Mouse (Mus musculus) activated CD4-positive, CD25-positive, alpha-beta regulatory T cell, adult 4 months (primary cell): Measurements from ENCODE around the gene Katnb1. TPM values are rescaled to one million over a fixed set of nuclear protein-coding genes. Genes with fewer than 3 reads are reported as not detected.

Source experiments
- ATAC-seq: one replicate; pipeline ENCODE4 v1.8.0; 2017
- polyA plus RNA-seq, 2 experiments: library from polyadenylated mRNA; unstranded; fragments of 100-300 nt; shearing (Covaris generic); gene quantifications; one replicate each; pipeline ENCODE4 v1.2.1; 2017

The Katnb1 gene
- polyA plus RNA-seq, 2 experiments from 2014 or later: 10.8 to 14.4 TPM

DNA sequence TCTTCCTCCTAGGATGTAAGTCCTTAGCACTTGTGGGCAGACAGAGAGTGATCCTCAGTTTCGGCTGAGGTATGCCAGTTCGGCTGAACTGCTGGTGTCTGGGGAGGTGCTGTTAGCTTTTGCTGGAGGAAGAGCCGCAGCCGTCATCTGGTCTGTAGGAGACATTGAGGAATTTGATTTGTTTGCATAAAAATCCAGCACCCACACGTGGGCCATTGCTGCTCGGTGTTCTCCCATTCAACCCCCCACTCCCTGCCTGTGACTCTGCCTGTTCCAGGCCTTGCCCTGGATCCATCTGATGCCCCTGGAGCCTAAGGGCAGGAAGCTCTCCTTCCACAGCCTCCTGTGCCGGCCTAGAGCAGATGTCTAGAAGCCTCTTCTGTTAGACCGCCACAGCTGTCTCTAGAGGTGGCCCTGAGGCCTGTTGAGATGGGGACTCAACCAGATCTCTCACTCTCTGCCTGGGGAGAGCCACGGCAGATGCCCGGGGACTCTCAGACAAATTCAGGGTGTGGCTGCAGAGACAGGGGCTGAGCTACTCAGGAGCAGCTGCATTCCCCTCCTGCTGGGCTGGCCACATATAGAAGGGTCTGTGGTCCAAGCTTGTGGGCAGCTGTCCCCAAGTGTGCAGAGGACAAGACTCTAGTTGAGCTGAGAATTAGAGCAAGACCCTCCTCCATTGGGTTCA lies 3.9 kb downstream of the Katnb1 start:
- no peak for ATAC-seq

DNA sequence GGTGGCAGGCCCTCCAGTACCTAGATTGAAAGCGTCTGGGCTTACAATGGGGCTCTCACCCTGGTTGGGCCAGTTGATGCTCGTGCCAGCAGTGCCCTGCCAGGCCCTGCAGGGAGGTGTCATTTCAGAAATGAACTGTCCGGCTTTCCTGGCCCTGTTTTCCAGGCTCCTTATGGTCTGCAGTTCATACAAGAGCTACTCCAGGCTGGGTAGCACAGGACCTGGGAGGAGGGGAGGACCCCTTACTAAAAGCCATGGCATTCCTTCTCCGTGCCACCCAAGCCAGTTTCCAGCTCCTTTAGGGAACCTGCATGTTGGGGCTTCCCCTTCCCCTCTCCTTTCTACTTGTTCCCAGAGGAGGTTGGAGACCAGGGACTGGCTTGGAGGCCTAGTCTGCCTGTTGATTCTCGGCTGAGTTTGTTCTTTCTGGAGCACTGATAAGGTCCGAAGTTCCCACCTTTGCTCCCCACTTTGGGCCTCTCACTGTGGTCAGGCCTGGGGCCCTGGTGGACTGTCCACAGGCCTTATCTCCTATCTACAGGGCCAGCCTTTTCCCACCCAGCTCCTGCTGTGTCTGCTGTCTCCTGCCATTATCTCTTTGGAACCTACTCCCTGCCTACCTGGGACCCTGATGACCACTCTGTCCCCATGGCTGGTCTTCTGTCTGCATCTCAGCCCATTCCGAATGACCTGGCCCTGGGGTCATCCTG lies 4.6 kb downstream of the Katnb1 start:
- ATAC-seq: no peak

DNA sequence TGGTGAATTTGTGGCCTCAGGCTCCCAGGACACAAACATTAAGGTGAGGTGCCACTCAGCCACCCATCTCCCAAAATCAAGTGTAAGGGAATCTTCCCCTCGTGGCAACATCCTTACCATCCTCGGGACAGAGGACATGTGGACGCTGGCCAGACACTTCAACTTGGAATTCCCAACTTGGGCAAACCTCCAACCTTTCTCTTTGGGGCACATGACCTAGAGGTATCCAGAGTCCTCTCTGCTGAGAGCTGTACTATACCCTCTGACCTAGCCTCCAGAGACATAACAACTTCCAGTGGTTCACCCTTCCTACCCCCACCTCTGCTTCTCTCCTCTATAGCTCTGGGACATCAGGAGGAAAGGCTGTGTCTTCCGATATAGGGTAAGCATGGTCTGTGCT lies 12.6 kb downstream of the Katnb1 start:
- no peak for ATAC-seq

DNA sequence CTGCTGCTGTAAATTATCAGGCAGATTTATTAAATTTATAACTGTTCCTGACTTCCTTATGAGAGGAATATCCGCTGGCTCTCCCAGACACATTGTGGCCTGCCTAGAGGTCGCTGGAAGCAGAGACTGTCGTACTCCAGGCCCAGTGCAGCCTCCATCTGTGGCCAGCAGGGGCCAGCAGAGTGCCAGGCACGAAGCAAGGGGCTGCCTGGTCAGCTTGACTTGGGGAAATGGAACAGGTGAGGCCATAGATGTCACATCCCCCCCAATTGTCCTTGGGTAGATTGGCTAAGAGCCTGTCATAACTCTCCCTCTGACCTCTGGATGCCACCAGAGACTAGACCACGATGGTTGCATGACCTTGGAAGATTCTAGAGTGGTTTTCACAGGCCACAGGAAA lies 18.0 kb downstream of the Katnb1 start:
- ATAC-seq: no peak

DNA sequence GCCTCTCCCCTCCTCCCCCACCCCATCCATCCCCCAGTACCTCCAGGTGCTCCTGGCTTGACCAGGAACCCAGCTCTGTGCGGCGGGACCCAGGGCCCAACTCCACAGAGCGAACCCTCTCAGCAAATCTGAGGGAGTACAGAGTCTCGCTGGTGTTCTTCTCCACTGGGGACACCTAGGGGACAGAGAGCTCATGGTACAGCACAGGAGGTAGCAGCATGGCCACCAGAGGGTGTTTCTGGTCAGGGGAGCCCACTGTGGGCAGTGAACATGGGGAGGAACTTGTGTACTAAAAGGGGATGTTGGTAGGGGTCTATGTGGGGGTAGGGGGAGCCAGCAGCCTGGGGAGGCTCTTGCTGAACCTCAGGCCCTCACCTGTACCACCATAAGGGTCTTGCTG lies 21.0 kb downstream of the Katnb1 start:
- no peak for ATAC-seq

DNA sequence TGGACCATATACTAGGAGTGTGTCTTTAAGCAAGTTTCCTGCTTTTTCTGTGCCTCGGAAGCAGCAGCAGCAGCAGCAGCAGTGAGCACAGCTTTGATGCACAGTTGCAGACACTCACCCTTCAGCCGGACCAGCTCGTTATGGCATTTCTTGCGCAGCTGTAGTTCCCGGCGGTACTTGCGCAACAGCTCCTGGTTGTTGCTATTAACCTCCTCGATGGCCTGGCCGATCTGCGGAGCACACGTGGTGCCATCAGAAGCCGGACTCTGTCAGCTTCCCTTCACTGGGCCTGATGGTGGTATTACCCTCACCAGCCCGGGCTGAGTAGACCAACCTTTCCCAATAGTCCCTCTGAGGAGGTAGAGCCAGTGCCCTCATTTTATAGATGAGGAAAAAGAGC lies 26.3 kb downstream of the Katnb1 start:
- ATAC-seq: no peak

DNA sequence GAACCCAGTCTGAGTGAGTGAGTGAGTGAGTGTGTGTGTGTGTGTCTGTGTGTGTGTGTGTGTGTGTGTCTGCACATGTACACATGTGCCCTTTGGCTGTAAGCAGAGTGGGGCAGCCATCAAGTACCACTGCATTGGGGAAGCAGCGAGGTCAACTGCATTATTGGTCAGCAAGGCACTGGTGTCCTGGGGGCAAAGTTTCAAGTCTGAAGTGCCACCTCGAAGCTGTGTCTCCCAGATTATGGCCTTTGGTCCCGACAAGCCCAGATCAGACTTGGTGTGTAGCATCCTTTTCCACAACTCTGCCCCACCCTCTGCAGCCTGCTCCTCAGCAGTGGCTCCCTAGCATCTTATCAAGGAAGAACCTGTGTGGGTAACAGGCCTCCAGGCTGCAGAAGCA lies 31.6 kb downstream of the Katnb1 start:
- ATAC-seq: no peak

DNA sequence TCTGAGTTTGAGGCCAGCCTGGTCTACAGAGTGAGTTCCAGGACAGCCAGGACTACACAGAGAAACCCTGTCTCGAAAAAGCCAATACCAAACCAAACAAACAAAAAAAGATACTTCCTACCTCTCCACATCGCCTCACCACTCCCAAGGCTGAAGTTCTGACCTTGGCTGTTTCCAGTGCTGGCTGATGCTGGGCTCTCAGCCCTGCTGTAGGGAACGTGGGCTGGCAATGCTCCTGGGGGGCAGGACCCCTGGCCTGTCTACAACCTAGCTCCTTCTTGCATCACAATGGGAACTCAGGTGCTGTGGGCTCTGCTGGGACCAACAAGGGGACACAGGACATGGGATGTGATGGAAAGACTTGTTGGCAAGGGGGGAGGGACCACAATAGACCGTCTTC lies 32.1 kb downstream of the Katnb1 start:
- ATAC-seq: no peak

DNA sequence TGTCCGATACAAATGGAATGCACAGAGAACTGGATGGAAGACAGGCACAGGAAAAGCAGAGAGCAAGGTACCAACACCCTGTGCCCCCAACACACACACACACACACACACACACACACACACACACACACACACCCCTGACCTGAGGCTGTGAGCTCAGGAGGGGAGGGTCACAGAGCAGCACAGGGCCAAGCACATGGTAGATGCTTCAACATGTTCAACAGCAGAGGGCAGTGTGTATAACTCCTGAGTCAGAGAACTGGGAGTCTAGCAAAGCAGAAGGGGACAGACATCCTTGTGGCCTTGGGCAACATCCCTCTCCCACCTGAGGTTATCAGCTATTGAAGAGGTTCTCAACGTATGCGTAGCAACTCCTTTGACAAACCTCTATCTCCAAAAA lies 32.8 kb downstream of the Katnb1 start:
- ATAC-seq: no peak

DNA sequence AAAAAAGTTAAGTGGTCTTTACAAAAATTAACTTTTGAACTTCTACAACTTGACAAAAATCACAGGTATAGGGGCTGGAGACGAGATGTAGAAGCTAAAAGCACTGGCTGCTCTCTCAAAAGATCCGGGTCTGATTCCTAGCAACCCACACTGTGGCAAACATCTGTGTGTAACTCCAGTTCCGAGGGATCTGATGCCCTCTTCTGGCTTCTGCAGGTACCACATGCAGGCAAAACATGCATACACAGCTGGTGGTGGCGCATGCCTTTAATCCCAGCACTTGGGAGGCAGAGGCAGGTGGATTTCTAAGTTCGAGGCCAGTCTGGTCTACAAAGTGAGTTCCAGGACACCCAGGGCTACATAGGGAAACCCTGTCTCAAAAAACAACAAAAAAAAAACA lies 42.5 kb downstream of the Katnb1 start:
- ATAC-seq: no peak

DNA sequence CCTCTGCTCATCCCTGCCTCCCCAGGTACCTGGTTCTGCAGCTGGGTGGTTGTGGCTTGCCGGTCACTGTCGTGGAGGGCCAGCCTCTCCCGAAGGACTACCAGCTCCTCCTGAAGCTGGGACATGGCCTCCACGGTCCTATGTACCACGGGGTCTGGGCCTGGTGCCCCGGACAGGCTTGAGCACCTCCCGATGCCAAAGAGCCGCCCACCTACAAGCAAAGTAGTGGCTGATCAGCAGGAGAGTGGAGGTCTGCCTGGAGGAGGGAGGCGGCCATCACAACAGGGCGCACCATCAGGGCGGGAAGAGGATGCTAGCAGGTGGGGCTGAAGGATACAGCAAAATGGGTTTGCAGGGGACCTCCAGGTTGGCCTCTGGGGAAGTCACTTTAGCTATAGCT lies 45.5 kb downstream of the Katnb1 start:
- no peak for ATAC-seq

DNA sequence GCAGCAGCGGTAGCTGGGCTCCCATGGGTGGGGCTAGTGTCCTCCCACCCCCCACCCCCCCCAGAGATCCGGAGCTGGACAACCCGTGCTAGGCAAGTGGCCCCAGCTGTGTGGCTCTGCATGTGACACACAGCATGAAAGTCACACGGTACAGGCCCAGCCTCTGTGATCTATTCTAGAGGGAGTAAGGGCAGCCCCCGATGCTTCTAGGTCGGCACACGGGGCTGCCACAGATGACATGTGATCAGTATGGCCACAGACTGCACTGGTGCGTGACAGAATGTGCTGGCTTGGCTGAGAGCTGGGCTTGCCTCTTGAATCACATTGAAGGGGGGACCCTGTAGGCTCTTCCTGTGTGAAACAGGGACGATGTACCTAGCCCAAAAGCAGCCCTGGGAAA lies 46.7 kb downstream of the Katnb1 start:
- ATAC-seq: no peak

DNA sequence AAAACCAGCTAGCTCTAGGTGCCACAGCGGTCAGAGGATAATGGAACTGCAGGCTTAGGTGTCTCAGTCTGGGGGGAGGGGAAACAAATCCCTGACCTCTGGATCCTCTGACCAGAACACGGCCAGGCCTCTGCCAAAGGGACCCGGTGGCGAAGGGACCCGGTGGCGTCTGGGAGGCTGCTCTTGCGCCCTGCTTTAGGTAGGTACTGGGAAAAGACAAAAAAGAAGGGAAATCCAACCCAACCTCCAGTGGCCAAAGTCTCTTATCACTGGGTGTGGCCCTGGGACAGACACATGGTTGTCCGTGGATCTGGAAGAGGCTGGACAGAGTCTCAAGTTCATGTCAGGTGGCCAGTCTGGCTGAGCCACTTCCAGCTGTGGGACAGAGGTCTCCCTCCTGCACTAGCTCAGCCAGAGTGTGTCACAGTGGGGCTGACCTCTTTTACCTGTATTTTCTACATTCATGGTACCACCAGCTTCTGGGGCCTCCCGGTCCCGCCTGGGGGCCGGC lies 47.8 kb downstream of the Katnb1 start:
- no peak for ATAC-seq

DNA sequence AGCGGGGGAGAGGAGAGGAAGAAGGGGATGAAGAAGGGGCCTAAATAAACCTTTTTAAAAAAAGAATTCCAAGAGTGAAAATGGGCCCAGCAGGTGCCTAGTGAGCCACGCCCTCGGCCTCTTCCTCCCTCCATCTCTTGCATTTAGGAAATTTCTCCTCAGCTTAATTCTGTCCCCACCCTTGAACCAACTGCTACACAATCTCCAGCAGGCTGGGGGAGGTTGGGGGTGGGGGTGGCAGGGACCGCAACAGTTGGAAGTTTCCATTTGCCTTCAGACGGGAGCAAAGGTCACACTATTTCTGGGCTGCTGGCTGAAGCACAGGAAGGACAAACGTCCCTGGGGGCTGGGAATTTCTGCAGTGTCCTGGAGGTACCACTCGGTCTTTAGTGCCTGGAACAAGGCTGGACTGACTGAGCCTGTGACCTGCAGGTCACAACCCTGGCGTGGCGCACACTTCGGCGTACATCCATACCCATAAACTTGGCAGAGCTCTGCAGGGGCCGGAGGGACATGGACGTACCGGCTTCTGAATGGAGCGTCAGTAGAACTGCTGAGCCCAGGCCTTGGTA lies 50.1 kb downstream of the Katnb1 start:
- ATAC-seq: no peak

DNA sequence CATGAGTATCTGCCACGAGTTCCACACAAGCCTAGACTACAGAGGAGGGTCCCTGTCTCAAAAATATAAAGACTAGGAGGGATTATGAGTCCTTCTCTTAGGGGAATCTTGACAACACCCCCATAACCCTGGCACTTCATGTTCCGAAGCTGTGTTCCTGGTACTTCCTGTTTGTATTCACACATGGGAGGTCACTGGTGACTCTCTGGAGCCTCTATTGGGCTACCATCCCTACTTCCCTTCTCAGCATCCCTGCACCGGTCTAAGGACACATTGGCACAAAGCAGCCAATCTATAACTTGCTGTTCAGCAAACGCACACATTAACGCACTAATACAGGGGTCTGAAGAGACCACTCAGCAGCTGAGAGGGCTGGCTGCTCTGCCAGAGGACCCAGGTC lies 51.0 kb downstream of the Katnb1 start:
- no peak for ATAC-seq

DNA sequence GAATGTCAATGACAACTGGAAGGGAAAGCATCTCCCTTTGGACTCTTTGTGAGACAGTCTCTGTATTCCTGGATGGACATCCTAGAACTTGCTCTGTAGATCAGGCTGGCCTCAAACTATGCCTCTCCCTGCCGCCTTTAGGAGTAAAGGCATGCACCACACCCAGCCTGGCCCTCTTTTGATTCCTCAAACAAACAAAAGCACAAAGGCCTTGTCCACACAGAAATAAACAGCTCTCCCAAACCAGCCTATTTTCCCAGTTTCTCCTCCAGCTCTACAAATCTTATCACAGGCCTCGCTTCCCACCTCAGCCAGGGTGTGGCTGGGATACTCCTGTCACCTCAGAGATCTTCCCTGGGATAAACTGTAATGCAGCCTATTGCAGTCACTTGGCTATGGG lies 53.2 kb downstream of the Katnb1 start:
- no peak for ATAC-seq

DNA sequence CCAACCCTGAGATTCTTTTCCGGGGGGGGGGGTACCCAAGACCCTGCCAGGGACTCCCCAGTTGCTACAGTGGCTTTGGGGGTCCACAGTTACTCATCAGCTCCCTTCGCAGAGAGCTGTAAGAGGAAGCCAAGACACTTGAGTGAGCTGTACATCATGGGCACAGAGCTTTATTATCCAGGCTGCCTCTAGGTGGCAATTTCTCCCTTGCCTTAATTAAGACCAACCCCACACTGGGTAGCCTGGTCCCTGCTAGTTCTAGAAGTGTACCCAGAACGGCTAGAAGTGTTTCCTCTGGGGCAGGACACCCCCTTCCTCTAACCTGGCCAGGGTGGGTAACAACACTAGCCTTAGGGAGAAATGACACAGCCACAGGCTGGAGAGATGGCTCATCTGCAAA lies 54.3 kb downstream of the Katnb1 start:
- ATAC-seq: no peak

DNA sequence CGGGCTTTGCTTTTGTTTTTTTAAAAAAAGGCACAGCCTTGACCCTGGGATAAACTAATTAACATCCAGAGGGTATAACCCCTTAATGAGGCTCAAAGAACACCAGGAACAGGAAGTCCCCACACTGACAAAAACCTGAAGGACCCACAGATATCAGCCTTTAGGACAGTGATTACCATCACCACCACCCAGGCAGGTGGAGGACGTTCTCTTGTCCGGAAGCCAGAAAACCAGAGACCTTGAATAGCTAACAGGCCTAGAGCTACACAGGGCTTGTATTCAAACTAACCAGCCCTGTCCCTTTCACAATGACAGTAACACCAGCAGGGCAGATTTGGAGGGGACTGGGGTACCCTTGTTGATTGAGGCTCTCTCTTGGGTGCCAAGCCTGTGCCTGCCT lies 55.2 kb downstream of the Katnb1 start:
- no peak for ATAC-seq

DNA sequence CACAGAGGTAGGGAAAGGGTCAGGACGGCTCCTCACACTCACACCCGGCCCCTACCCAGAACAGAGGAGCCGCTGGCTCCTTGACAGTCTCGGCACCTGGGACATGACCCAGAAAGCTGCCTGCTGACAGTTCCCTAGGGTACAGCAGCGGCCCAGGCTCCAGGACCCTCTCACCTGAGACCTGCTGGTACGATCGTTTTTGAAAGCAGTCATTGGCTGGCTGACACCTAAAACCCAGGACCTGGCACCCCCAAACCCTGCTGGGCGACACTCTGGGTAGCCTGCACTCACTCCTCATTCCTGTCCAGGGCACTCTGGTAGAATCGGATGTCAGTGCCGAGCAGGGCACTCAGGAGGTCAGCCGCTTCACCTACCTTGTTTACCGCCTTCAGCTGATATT lies 56.2 kb downstream of the Katnb1 start:
- ATAC-seq: no peak

DNA sequence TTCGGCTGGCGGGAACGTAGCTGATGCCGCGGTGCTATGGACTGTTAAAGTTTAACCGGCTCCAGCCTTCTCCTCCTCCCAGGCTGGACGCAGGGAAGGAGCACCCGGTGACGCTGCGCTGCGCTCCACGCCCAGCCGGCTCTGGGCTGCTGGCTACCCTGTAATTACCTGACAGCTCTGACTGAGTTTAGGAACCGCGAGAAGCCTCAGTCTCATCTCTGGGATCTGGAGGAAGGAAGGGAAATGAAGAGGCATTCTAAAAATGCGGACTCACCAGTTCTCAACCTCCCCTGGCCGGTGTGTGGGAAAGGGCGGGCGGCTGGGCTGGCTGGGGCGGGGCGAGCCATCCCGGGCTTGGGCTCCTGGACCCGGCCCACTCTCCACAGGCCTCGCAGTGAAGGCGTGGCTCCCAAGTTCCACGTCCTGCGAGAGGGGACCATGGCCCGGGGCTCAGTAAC lies 56.7 kb downstream of the Katnb1 start:
- ATAC-seq: no peak

DNA sequence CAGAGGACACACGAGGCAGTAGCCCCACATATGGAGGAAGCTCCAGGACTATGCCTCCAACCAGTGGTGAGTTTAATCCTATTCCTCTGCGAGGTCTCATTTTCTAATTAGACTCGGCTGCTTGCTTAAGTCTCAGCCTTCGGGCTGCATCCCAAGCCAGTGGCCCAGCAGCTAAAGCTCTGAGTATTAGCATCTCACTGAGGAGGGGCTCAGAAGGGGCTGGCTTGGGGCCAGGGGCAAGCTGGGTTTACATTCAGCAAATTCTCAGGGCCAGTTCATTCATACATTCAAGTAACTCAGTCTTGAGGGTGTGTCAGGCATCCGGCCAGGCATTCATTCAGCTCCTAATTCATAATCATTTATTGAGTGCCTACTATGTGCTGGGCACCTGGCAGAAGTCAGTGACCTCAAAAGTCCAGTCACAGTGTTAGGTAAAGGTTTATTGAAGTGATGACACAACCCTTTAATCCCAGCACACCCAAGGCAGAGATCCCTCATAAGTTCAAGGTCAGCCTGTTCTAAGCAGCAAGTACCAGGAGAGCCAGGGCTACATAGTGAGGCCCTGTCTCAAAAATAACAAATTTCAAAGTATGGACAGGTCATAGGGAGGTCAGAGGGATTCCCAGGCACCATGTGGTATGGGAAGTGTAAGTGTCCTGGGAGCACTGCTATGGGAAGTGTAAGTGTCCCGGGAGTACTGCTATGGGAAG lies 57.5 kb downstream of the Katnb1 start:
- no peak for ATAC-seq

DNA sequence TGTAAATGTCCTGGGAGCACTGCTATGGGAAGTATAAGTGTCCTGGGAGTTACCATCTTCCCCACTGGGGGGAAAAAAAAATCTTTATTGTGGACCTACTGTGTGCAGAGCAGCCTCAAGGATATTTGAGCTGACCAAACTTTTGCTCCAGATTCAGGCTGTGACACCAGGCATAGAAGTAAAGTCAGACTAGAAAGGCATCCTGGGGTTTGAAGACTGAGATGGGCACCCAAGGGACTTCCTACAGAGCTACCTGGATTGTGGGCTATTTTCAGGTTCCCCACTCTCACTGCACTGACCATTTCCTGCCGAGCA lies 58.0 kb downstream of the Katnb1 start:
- ATAC-seq: no peak

DNA sequence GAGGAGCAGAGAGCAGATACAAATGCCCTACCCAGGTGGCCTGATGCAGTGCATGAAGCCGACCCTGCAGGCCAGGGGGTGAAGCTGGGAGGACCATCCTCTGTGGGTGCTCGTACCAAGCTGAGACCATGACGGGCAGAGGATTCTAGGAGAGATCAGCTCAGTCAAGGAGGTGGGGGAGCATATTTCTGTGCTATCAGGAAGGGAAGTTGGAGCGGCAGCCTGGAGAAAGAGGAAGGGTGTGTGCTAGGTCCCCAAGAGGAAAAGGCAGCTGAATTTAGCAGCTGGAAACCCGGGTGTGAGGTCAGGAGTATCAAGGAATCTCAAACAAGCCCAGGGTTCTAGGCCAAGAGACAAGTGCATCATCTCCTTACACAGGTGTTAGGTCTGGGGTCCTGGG lies 59.6 kb downstream of the Katnb1 start:
- no peak for ATAC-seq

DNA sequence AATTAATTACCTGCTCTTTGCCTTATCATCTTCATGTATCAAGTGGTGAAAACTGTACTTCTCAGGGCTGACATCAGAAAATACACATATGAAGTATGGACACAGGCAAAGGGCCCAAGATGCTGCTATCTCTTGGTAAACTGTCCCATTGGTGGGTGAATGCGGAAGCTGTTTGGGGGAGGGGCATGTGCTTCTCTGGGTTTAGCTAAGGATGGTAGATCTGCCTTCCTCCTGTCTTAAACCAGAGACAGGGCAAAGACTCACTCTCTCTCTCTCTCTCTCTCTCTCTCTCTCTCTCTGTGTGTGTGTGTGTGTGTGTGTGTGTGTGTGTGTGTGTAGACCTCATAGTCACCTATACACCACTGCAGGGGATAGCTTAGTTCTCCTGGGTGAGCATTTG lies 60.0 kb downstream of the Katnb1 start:
- no peak for ATAC-seq
